Mouse (Mus musculus) ES-E14 (cell line): ENCODE measurements at regions not wholly inside any gene's neighbourhood (a gene's known extent, or its start where the extent isn't known, plus 50 kb on each side); places are given as distances from the start of the nearest gene placed in this dataset.

ENCODE experiments used
- CHD2 ChIP-seq: IDR thresholded peaks from 2 replicates; pipeline ENCODE4 v1.6.1; 2014; ENCODE audit warnings: mild to moderate bottlenecking, low read depth, low read length, inconsistent platforms
- HCFC1 ChIP-seq: IDR thresholded peaks from 2 replicates; pipeline ENCODE4 v1.6.1; 2012; ENCODE audit warnings: low read length, inconsistent platforms, borderline replicate concordance; ENCODE audit not compliant: insufficient read depth
- MAFK ChIP-seq: IDR thresholded peaks from 2 replicates; pipeline ENCODE4 v1.6.1; 2014; ENCODE audit warnings: mild to moderate bottlenecking, low read depth, low read length, inconsistent platforms; ENCODE audit not compliant: insufficient read depth
- ZC3H11A ChIP-seq: IDR thresholded peaks from 2 replicates; pipeline ENCODE4 v1.6.1; 2012; ENCODE audit warnings: low read depth, mild to moderate bottlenecking, inconsistent platforms, low read length, borderline replicate concordance
- ZNF384 ChIP-seq: IDR thresholded peaks from 2 replicates; pipeline ENCODE4 v1.6.1; 2012; ENCODE audit warnings: low read depth, low read length, inconsistent platforms

GRCm38 (mm10) chr6:105020672-105021071 is 528.1 kb downstream of the Cntn6 start:
- no peak for TF ChIP-seq ZC3H11A
- TF ChIP-seq ZNF384 = no peak
- no peak for TF ChIP-seq CHD2
- no peak for TF ChIP-seq HCFC1
- TF ChIP-seq MAFK = no peak
